Mouse (Mus musculus) testis, adult 2 months (tissue): ENCODE results near the gene Grin3b.

Experiments used
- CTCF ChIP-seq: fragments of 200-500 bp; IDR thresholded peaks from 2 replicates; pipeline ENCODE4 v1.5.1; 2012; ENCODE audit warnings: low read depth, mild to moderate bottlenecking, inconsistent platforms, low read length, moderate library complexity; ENCODE audit not compliant: control insufficient read depth, insufficient read depth, insufficient replicate concordance
- POLR2A ChIP-seq: fragments of 200-500 bp; IDR thresholded peaks from 2 replicates; pipeline ENCODE4 v1.6.1; 2012; ENCODE audit warnings: low read depth, mild to moderate bottlenecking, inconsistent platforms, low read length, moderate library complexity; ENCODE audit not compliant: control insufficient read depth

- no peak for TF ChIP-seq CTCF
- TF ChIP-seq POLR2A, result no peak
Measured at GRCm38 (mm10) chr10:79991099-79991498, 20.6 kb downstream of the Grin3b start.
